Mouse (Mus musculus): ENCODE data around the gene Wdr60. TPM values are rescaled to one million over a fixed set of nuclear protein-coding genes. Genes with fewer than 3 reads are reported as not detected.

The Wdr60 gene
- polyA plus RNA-seq, 2 experiments = 2.1 to 2.2 TPM

DNA sequence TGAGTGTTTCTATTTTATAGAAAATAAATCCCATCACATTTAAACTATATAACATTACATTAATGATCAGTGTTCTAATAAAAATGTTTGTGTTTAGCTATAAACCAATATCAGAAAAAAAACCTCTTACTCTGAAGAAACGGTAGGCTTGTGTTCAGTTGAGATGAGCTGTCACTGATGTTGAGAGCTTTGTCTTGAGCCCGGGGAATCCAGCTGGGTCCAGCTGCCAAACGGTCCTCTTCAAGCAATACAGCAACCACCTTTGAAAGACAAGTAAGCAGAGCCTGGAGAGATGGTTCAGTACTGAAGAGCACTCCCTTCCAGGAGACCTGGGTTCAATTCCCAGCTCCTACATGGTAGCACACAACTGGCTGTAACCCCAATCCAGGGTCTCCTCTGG, 33.4 kb downstream of the Wdr60 start:
- DNase-seq (ENCODE audit: low read depth in 3 of 3, low spot score in 3 of 3) = no peak
- Histone ChIP-seq H3K9ac (replicated peaks) (no peak overlapping the region), H3K4me3 (ENCODE audit: insufficient read depth in 1 of 2, low read depth in 2 of 2, low read length in 2 of 2) (no peak overlapping the region), H3K4me2 (ENCODE audit: low read depth) (no peak overlapping the region), H3K4me1 (replicated peaks; ENCODE audit: control insufficient read depth in 2 of 2, insufficient read depth in 2 of 2, low read length in 1 of 2) (no peaks in the 10 kb centered on the region), H3K27me3 (ENCODE audit: control insufficient read depth, insufficient read depth, low read length) (no peaks in the 10 kb centered on the region), H3K36me3 (replicated peaks; ENCODE audit: control insufficient read depth, insufficient read depth, low read depth) (no peaks in the 10 kb centered on the region; the same call in 1 of the 2 replicates), H3K9me3 (ENCODE audit: control insufficient read depth, low read length) (no peaks in the 10 kb centered on the region), H3K27ac (no peak overlapping the region)
- TF ChIP-seq CTCF (IDR thresholded peaks at IDR 0.05; ENCODE audit: low read depth) (no peak), EP300 (IDR thresholded peaks at IDR 0.05; ENCODE audit: low read depth) (no peak)
- ATAC-seq (ENCODE audit: insufficient read depth) = no peak
- 76% methylated on average over 3 of the region's 3 CpGs for WGBS (ENCODE audit: insufficient replicate concordance)

DNA sequence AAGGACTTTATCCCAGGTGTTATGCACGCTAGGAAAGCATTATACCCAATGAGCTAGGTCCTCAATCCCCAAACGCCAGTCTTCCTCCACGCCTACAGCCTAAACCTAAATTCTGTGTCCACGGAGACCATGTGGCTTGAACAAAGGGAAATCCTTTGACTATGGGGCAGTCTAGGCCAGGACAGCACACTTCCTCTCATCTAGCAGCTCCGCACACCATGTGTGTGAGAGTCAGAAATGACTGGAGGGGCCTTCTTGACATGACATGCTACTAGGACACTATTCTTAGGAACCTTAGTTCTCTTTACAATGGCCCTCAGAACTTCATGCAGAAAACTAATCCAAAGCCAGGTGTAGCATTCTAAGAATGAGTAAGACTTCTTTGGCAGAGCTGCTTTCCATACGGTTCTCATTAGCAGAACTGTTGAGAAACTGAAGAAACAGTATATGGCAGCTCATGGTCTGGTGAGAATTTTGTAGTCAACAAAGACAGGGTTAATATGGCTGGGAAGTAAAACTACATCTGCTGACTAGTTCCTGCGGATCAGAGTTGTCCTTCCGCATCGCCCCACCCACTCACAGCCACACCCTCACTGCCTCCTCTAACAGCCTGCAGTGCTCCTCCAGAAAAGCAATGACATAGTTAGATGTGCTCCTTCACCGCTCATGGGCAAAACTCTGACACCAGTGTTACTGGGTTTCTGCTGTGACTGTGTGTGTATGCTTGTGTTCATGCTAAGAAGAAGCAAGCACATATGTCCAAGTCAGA, 36.3 kb downstream of the Wdr60 start:
- no peak overlapping the region for H3K4me2 ChIP-seq (ENCODE audit: low read depth)
- no peaks in the 10 kb centered on the region for H3K4me1 ChIP-seq (replicated peaks; ENCODE audit: control insufficient read depth in 2 of 2, insufficient read depth in 2 of 2, low read length in 1 of 2)
- TF ChIP-seq CTCF (IDR thresholded peaks at IDR 0.05; ENCODE audit: low read depth) (no peak), EP300 (IDR thresholded peaks at IDR 0.05; ENCODE audit: low read depth) (no peak)
- DNase-seq (ENCODE audit: low read depth in 3 of 3, low spot score in 3 of 3) = no peak
- ATAC-seq (ENCODE audit: insufficient read depth) = no peak
- no peaks in the 10 kb centered on the region; the same call in 1 of the 2 replicates for H3K36me3 ChIP-seq (replicated peaks; ENCODE audit: control insufficient read depth, insufficient read depth, low read depth)
- no peak overlapping the region for H3K9ac ChIP-seq (replicated peaks)
- WGBS (ENCODE audit: insufficient replicate concordance) = 73% methylated on average over 10 of the region's 10 CpGs
- no peaks in the 10 kb centered on the region for H3K27me3 ChIP-seq (ENCODE audit: control insufficient read depth, insufficient read depth, low read length)
- no peaks in the 10 kb centered on the region for H3K9me3 ChIP-seq (ENCODE audit: control insufficient read depth, low read length)
- H3K27ac ChIP-seq = no peak overlapping the region
- H3K4me3 ChIP-seq (ENCODE audit: insufficient read depth in 1 of 2, low read depth in 2 of 2, low read length in 2 of 2) = no peak overlapping the region

DNA sequence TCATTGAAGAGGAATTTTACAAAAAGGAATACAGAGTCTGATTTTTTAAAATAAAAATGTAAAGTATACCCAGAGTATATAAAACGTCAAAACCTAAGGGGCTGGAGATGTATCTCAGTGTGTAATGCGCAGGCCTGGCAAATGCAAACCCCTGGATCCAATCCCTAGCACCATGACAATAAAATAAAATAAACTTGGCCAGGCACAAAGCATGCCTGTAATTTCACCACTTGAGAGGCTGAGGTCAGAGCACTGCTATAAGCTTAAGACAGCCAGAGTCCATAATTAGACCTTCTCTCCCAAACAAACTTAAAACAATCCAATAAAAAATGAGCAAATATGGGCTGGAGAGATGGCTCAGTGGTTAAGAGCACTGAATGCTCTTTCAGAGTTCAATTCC, 39.7 kb downstream of the Wdr60 start:
- H3K27ac ChIP-seq = no peak overlapping the region
- WGBS (ENCODE audit: insufficient replicate concordance) = 75% methylated on average over 2 of the region's 2 CpGs
- no peak overlapping the region for H3K4me3 ChIP-seq (ENCODE audit: insufficient read depth in 1 of 2, low read depth in 2 of 2, low read length in 2 of 2)
- no peak for ATAC-seq (ENCODE audit: insufficient read depth)
- no peak overlapping the region for H3K4me2 ChIP-seq (ENCODE audit: low read depth)
- no peaks in the 10 kb centered on the region for H3K9me3 ChIP-seq (ENCODE audit: control insufficient read depth, low read length)
- no peaks in the 10 kb centered on the region for H3K27me3 ChIP-seq (ENCODE audit: control insufficient read depth, insufficient read depth, low read length)
- no peak for DNase-seq (ENCODE audit: low read depth in 3 of 3, low spot score in 3 of 3)
- no peaks in the 10 kb centered on the region; the same call in 1 of the 2 replicates for H3K36me3 ChIP-seq (replicated peaks; ENCODE audit: control insufficient read depth, insufficient read depth, low read depth)
- no peaks in the 10 kb centered on the region for H3K4me1 ChIP-seq (replicated peaks; ENCODE audit: control insufficient read depth in 2 of 2, insufficient read depth in 2 of 2, low read length in 1 of 2)
- TF ChIP-seq EP300 (IDR thresholded peaks at IDR 0.05; ENCODE audit: low read depth) (no peak), CTCF (IDR thresholded peaks at IDR 0.05; ENCODE audit: low read depth) (no peak)
- H3K9ac ChIP-seq (replicated peaks) = no peak overlapping the region

DNA sequence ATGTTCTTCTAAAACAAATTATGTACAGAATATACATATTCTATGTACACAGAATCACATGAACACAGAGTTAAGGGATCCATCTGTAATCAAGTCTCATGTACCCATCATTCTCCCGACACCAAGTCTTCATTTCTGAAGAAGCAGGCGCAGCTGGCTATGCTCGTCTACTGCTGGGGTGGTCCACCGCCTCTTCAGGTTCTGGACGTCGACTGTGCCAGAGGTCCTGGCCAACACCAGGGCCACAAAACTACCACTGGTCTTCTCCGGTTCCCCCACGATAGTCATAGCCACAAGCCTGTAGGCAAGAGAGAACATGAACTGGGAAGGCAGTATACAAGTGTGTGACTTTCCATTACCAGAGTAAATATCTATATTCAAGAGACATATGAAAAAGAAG, 55.3 kb downstream of the Wdr60 start:
- no peak overlapping the region for H3K27ac ChIP-seq
- TF ChIP-seq CTCF (IDR thresholded peaks at IDR 0.05; ENCODE audit: low read depth) = no peak
- no peak for TF ChIP-seq EP300 (IDR thresholded peaks at IDR 0.05; ENCODE audit: low read depth)
- H3K27me3 ChIP-seq (ENCODE audit: control insufficient read depth, insufficient read depth, low read length) = no peaks in the 10 kb centered on the region
- H3K36me3 ChIP-seq (replicated peaks; ENCODE audit: control insufficient read depth, insufficient read depth, low read depth) = no peaks in the 10 kb centered on the region
- no peak overlapping the region for H3K4me2 ChIP-seq (ENCODE audit: low read depth)
- H3K9me3 ChIP-seq (ENCODE audit: control insufficient read depth, low read length) = no peaks in the 10 kb centered on the region
- DNase-seq (ENCODE audit: low read depth in 3 of 3, low spot score in 3 of 3) (no peak), ATAC-seq (ENCODE audit: insufficient read depth) (no peak)
- no peak overlapping the region for H3K9ac ChIP-seq (replicated peaks)
- H3K4me1 ChIP-seq (replicated peaks; ENCODE audit: control insufficient read depth in 2 of 2, insufficient read depth in 2 of 2, low read length in 1 of 2) = no peaks in the 10 kb centered on the region
- WGBS (ENCODE audit: insufficient replicate concordance) = 75% methylated on average over 8 of the region's 8 CpGs
- no peak overlapping the region for H3K4me3 ChIP-seq (ENCODE audit: insufficient read depth in 1 of 2, low read depth in 2 of 2, low read length in 2 of 2)

DNA sequence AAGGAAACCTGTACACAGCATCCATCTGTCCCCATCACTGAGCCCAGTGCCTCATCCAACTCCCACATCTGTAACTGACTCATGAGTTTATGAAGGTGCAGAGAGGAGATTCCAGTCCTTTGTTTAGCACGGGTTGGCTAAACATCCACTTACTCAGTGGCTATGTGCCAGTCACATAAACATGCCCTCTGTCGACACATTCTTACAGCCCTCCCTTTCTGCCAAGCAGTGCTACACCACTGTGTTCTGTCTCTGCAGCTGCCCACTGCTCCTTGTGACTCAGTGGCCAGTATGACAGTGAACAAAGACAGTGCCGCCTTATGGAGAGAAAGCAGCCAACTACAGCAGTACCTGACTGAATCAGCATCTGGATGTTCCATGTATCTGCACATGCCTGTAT, 57.1 kb downstream of the Wdr60 start:
- DNase-seq (ENCODE audit: low read depth in 3 of 3, low spot score in 3 of 3) (no peak), ATAC-seq (ENCODE audit: insufficient read depth) (no peak)
- no peaks in the 10 kb centered on the region for H3K36me3 ChIP-seq (replicated peaks; ENCODE audit: control insufficient read depth, insufficient read depth, low read depth)
- no peak overlapping the region for H3K4me3 ChIP-seq (ENCODE audit: insufficient read depth in 1 of 2, low read depth in 2 of 2, low read length in 2 of 2)
- 70% methylated on average over 3 of the region's 3 CpGs for WGBS (ENCODE audit: insufficient replicate concordance)
- no peak overlapping the region for H3K9ac ChIP-seq (replicated peaks)
- H3K27me3 ChIP-seq (ENCODE audit: control insufficient read depth, insufficient read depth, low read length) = no peaks in the 10 kb centered on the region
- H3K4me2 ChIP-seq (ENCODE audit: low read depth) = no peak overlapping the region
- H3K27ac ChIP-seq = no peak overlapping the region
- no peak for TF ChIP-seq EP300 (IDR thresholded peaks at IDR 0.05; ENCODE audit: low read depth)
- no peaks in the 10 kb centered on the region for H3K4me1 ChIP-seq (replicated peaks; ENCODE audit: control insufficient read depth in 2 of 2, insufficient read depth in 2 of 2, low read length in 1 of 2)
- no peaks in the 10 kb centered on the region for H3K9me3 ChIP-seq (ENCODE audit: control insufficient read depth, low read length)
